Mouse (Mus musculus) naive thymus-derived CD4-positive, alpha-beta T cell, adult 5 months (primary cell): ENCODE results near the gene Ptprk. TPM values are rescaled to one million over a fixed set of nuclear protein-coding genes. Genes with fewer than 3 reads are reported as not detected.

Experiments
- polyA plus RNA-seq: library from polyadenylated mRNA; unstranded; fragments of 100-300 nt; shearing (Covaris generic); gene quantifications from one replicate; pipeline ENCODE4 v1.2.1, GENCODE M21; 2017

The Ptprk gene
- polyA plus RNA-seq, result 1.9 TPM

GRCm38 (mm10) chr10:28074653-28075451, at the start of gene Ptprk:
Gene Ptprk (plus strand): TSS chr10:28074820.

